Mouse (Mus musculus): Measurements from ENCODE around the gene Gm7347.
A peak's percentile ranks its signal among the peaks of the same experiment; 100 is the strongest.
"Not testable (repeated sequence)": the region's sequence is repeated elsewhere in the genome, so short reads cannot be mapped to it uniquely, and the experiment has no call there.

Gene Gm7347

GRCm38 (mm10) chr5:26058481-26058880 lies at the start of gene Gm7347:
Gene Gm7347 (minus strand): TSS chr5:26058581.
- DNase-seq (ENCODE audit: low read depth, low spot score): not testable (repeated sequence)

DNA sequence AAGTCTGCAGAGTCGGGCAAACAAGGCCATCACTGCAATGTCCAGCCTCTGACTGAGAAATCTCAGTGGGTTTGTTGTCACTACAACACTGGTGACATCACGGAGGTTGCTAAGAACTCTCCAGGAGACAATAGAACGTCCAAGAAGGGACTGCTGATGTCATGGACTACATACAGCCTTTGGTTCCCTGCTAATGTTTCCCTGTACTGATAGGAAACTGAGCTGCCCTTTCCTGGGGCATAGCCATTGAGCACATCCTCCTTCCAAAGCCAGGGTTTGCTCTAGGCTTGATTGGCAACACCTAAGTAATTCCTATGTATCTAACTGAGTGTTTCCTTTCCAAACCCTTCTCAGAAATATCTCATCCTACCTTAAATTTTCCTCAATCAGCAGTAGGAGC lies 46.9 kb upstream of the Gm7347 start, which contains the start of gene 5031410I06Rik:
Gene 5031410I06Rik (minus strand): TSS at position 101 of the 400 bp plus-strand sequence.
- not testable (repeated sequence) for DNase-seq (ENCODE audit: low read depth, low spot score)

GRCm38 (mm10) chr5:26089191-26089590 lies 30.8 kb upstream of the Gm7347 start, which contains the start of gene Gm10471:
Gene Gm10471 (minus strand): TSS chr5:26089291.
- DNase-seq (ENCODE audit: low read depth, low spot score): not testable (repeated sequence)

- not testable (repeated sequence) for DNase-seq (ENCODE audit: low read depth, low spot score)
These were observed 20.6 kb upstream of the Gm7347 start for GRCm38 (mm10) chr5:26079023-26079422.

DNA sequence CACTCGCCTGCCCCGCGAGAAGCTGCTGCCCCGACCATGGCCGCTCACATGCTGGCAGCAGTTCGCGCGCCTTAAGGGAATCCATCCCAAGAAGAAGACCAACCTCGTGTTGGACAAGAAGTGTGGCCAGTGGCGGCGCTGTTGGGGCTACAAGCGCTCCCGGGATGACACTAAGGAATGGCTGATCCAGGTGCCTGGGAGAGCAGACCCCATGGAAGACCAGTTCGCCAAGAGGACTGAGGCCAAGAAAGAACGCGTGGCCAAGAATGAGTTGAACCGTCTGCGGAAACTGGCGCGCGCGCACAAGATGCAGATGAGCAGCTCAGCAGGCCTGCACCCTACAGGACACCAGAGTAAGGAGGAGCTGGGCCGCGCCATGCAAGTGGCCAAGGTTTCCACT lies 12.3 kb upstream of the Gm7347 start:
- DNase-seq (ENCODE audit: low read depth, low spot score): no peak

DNA sequence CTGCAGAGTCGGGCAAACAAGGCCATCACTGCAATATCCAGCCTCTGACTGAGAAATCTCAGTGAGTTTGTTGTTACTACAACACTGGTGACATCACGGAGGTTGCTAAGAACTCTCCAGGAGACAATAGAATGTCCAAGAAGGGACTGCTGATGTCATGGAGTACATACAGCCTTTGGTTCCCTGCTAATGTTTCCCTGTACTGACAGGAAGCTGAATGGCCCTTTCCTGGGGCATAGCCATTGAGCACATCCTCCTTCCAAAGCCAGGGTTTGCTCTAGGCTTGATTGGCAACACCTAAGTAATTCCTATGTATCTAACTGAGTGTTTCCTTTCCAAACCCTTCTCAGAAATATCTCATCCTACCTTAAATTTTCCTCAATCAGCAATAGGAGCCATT lies 18.9 kb downstream of the Gm7347 start, which contains the start of gene Speer4a:
Gene Speer4a (minus strand): TSS at position 101 of the 400 bp plus-strand sequence.
- DNase-seq (ENCODE audit: low read depth, low spot score): not testable (repeated sequence)

DNA sequence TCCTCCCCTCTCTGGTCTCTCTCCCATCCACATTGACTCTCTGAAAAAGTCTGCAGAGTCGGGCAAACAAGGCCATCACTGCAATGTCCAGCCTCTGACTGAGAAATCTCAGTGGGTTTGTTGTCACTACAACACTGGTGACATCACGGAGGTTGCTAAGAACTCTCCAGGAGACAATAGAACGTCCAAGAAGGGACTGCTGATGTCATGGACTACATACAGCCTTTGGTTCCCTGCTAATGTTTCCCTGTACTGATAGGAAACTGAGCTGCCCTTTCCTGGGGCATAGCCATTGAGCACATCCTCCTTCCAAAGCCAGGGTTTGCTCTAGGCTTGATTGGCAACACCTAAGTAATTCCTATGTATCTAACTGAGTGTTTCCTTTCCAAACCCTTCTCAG lies 35.6 kb downstream of the Gm7347 start, which contains the start of gene Gm5862:
Gene Gm5862 (minus strand): TSS at position 101 of the 400 bp plus-strand sequence.
- DNase-seq (ENCODE audit: low read depth, low spot score): not testable (repeated sequence)

- not testable (repeated sequence) for DNase-seq (ENCODE audit: low read depth, low spot score)
These were observed 50.7 kb downstream of the Gm7347 start for GRCm38 (mm10) chr5:26007697-26008096.

GRCm38 (mm10) chr5:26006937-26007695 lies 51.3 kb downstream of the Gm7347 start:
- DNase-seq (ENCODE audit: low read depth, low spot score): peak; percentile 20

GRCm38 (mm10) chr5:26004698-26005097 lies 53.7 kb downstream of the Gm7347 start, which contains the start of gene Gm1979:
Gene Gm1979 (minus strand): TSS chr5:26004798.
- not testable (repeated sequence) for DNase-seq (ENCODE audit: low read depth, low spot score)

All from embryo, embryonic 11.5 days (tissue).